Mouse (Mus musculus): ENCODE measurements around the gene H2al1k. TPM values are rescaled to one million over a fixed set of nuclear protein-coding genes. Genes with fewer than 3 reads are reported as not detected.
"Not testable (repeated sequence)": the region's sequence is repeated elsewhere in the genome, so short reads cannot be mapped to it uniquely, and the experiment has no call there.

The H2al1k gene
- not detected for total RNA-seq (2021)
- long read RNA-seq, experiment 1, result 0 reads
- long read RNA-seq, experiment 2, result 0 reads

- not testable (repeated sequence) for DNase-seq
These were observed at the start of gene H2al1k for GRCm38 (mm10) chrX:9350327-9350726. H2al1k (plus strand) TSS chrX:9350627.

- no peak for DNase-seq
These were observed 47.6 kb upstream of the H2al1k start for GRCm38 (mm10) chrX:9302791-9303190.

GRCm38 (mm10) chrX:9303455-9303854 lies 47.0 kb upstream of the H2al1k start:
- no peak for DNase-seq

- DNase-seq, result not testable (repeated sequence)
These were observed 34.0 kb upstream of the H2al1k start for GRCm38 (mm10) chrX:9316457-9316856.

GRCm38 (mm10) chrX:9327954-9328353 lies 22.5 kb upstream of the H2al1k start:
- not testable (repeated sequence) for DNase-seq

- DNase-seq, result not testable (repeated sequence)
These were observed 18.0 kb upstream of the H2al1k start for GRCm38 (mm10) chrX:9332366-9332962.

- DNase-seq, result peak; percentile 44
These were observed 17.4 kb upstream of the H2al1k start for GRCm38 (mm10) chrX:9333035-9333434.

GRCm38 (mm10) chrX:9334996-9335395 lies 15.4 kb upstream of the H2al1k start:
- DNase-seq, result not testable (repeated sequence)

- DNase-seq, result peak; percentile 41
These were observed 23.6 kb downstream of the H2al1k start for GRCm38 (mm10) chrX:9374012-9374411.

GRCm38 (mm10) chrX:9375927-9376326 lies 25.5 kb downstream of the H2al1k start:
- DNase-seq, result not testable (repeated sequence)

Other genes starting within 250 kb of the H2al1k start
- gene 4930402K13Rik, start 246.1 kb upstream of the H2al1k start, total RNA-seq (2021), result not detected
- gene Lancl3, start 150.7 kb upstream of the H2al1k start, total RNA-seq (2021), result 1 to 10 TPM; 2.1 to 2.9 TPM
- not detected for gene Gm14862, start 93.7 kb upstream of the H2al1k start, total RNA-seq (2021)
- gene Xk, start 77.9 kb upstream of the H2al1k start, total RNA-seq (2021), result 1 to 10 TPM; 2.2 to 2.8 TPM
- under 1 TPM in 1 of 2 experiments, not detected in 1; 0.82 TPM for gene H2al1m, start 66.9 kb upstream of the H2al1k start, total RNA-seq (2021)
- gene Cybb, start 137.1 kb downstream of the H2al1k start, total RNA-seq (2021), result 1 to 10 TPM; 8.3 to 9.3 TPM
- gene H2al1o, start 221.8 kb downstream of the H2al1k start, total RNA-seq (2021), result not detected